Mouse (Mus musculus): ENCODE measurements around the gene Gm17374.

DNA sequence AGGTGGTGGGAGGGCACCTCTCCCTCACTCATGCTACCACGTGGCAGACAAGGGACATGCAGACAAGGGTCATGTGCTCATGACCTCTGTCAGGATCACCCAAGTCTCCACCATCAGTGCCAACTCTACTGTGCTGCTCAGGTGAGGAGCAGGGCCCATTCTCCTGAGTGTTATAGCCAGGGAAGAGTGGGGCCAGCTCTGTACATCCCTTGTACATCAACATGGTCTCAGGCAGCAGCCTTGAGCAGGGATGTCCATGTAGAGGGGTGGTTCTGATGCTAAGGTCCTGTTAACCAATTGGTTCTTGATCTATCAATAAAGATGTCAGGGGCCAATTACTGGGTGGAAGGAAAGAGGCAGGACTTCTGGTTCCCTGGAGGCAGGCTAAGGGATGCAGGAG, 42.9 kb upstream of the Gm17374 start:
- TF ChIP-seq CTCF (IDR thresholded peaks at IDR 0.05; ENCODE audit: insufficient read depth, low read length) (no peak), POLR2A (IDR thresholded peaks at IDR 0.05; ENCODE audit: borderline replicate concordance, extremely low read depth, low read depth, low read length) (no peak)

Measured in lung, adult 2 months (tissue).